Mouse (Mus musculus): ENCODE measurements around the gene A230050P20Rik.

A230050P20Rik gene

DNA sequence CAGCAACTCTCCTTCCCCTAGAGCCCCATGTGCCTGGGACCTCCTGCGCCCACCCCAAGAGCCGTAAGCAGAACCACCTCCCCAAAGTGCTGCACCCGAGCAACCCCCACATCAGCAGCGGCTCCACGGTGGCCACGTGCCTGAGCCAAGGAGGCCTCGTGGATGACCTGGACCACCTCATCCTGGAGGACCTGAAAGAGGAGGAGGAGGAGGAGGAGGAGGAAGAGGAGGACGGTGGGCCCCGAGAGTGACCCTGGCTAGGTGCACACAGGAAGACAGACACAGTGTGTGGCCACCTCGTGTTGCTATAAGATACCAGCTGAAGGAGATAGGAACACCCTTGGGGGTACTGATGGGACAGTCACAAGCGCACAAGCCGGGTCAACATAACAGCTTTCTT is 5.1 kb downstream of the A230050P20Rik start:
- DNase-seq (ENCODE audit: low read depth): no peak

DNA sequence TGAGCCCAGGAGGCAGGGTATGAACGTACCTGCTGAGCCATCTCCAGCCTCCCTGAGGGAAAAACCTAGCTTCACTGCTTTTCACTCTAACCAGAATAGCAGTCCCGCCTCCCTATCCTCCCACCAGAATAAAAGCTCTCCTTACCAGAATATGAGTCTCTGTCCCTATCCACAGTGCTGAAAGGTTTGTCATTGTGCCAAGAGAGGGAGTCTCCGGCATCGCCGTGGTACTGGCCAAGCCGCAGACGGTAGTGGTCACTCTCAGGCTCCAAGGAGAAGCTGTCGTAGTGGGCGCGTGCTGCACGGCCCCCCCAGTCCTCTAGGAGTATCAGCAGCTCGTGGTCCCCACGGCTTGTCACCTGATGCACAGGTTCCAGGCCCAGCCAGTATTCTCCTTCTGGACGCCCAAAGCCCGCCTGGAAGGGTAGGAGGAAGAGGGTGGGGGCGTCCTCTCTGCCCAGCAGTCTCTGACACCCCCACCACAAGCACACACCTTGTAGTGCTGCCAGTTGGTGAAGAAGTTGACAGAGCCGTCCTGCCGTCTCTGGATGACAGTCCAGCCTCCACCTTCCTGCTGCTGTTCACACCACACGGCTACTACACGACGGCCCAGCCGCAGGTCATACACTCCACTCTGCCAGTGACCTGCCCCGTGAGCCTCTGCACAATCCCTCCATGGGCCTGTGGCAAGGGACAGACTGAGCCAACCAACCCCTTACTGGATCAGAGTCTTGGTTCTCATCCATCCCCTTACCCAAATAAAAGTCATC is 6.8 kb downstream of the A230050P20Rik start:
- DNase-seq (ENCODE audit: low read depth): no peak

GRCm38 (mm10) chr9:20876318-20877117 is 8.1 kb downstream of the A230050P20Rik start:
- no peak for DNase-seq (ENCODE audit: low read depth)

DNA sequence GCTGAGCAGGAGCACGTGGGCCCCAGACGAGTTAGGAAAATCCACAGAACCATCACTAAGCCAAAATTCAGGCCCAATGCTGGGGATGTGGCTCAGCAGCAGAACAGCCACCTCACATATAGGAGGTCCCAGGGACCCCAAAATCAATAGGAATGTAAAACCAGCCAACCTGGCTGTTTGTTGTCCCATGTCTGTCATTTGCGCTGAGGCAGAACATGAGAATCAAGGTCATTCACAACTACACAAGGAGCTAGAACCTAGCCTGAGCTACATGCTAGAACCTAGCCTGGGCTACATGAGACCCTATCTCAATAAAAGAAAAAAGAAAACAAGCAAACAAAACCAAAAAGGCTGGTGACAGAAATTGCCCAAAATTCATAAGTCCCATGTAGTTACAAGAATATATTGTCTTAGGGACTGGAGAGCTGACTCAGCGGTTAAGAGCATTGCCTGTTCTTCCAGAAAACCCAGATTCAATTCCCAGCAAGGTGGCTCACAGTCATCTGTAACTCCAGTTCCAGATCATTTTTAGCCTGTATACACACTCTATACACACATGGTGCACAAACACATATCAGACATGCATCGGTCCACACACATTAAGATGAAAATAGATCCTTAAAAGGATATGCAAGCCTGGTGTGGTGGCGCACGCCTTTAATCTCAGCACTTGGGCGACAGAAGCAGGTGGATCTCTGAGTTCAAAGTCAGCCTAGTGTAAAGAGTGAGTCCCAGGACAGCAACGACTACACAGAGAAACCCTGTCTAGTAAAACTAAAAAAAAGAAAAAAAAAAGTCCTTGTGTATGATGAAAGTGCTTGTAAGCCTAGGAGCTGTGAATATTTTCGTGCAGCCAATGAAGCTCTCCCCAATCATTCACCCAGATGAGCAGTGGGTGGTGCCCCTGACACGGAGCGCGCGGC is 8.9 kb downstream of the A230050P20Rik start:
- no peak for DNase-seq (ENCODE audit: low read depth)

- peak; percentile 99 for DNase-seq (ENCODE audit: low read depth)
Measured at GRCm38 (mm10) chr9:20878041-20878709, 9.7 kb downstream of the A230050P20Rik start.

DNA sequence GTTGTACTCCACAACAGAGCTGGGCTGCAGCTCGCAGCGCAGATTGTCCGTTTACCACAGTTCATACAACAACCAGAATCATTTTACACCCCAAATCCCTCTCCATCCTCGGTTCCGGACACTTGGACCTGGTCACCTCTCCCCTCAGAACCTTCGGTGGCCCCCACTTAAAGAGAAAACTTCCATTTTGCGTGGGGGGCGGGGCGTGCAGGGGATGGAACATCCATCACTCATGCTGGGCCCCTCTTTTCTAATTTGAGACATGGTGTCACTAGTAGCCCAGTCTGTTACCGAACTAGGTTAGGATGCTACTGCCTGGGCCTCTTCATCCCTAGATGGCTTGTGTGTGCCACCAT is 10.2 kb downstream of the A230050P20Rik start:
- DNase-seq (ENCODE audit: low read depth): no peak

DNA sequence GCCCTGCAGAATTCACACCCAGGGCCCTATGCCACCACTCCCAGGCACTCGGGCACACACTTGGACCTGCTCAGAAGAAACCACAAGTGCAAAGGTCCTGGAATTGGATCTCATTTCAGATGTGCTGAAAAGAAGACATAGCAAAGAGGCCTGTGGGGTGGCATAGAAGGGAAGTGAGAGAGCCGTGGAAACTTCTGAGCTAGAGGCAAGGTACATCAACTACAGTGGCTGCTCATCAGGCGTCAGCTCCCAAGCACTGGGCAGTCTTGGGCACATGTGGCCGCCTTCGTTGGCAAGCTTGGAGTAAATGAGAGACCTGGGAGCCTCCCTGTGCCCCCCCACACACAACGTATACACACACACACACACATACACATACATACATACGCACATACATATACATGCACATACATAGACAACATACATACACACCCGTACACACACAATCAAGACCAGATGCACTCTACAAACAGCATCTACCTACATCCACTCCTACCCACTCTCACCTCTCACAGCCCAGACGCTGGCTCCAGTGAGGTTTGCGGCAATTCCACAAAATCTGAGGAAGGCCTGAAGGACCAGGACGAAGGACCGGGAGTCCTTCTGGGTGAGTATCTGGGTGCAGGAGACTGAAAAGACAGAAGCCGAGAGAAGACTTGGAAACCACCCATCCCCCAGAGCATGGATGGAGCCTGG is 10.8 kb downstream of the A230050P20Rik start, which contains the start of gene Angptl6:
Angptl6 (minus strand) TSS at position 631 of the 696 bp plus-strand sequence.
- no peak for DNase-seq (ENCODE audit: low read depth)

GRCm38 (mm10) chr9:20886563-20886962 is 18.1 kb downstream of the A230050P20Rik start:
- DNase-seq (ENCODE audit: low read depth): no peak

GRCm38 (mm10) chr9:20887191-20887590 is 18.7 kb downstream of the A230050P20Rik start:
- DNase-seq (ENCODE audit: low read depth): no peak

GRCm38 (mm10) chr9:20887704-20888385 is 19.4 kb downstream of the A230050P20Rik start, which contains the start of gene Ppan:
Gene Ppan (plus strand): TSS chr9:20888175.
- DNase-seq (ENCODE audit: low read depth): peak; percentile 99

DNA sequence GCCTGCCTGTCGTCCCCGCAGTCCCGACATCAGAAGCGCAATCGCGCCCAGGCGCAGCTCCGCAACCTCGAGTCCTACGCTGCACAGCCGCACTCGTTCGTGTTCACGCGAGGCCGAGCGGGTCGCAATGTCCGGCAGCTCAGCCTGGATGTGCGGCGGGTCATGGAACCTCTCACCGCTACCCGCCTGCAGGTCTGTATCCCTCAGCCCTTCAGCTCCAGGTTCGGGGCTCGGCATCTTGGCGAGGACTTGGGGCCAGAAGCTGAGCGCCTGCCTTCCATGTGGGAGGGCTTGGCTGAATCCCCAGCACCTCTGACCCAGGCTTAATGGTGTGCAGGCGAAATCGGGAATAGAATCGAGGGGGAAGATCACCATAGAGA is 19.9 kb downstream of the A230050P20Rik start:
- DNase-seq (ENCODE audit: low read depth): no peak

DNA sequence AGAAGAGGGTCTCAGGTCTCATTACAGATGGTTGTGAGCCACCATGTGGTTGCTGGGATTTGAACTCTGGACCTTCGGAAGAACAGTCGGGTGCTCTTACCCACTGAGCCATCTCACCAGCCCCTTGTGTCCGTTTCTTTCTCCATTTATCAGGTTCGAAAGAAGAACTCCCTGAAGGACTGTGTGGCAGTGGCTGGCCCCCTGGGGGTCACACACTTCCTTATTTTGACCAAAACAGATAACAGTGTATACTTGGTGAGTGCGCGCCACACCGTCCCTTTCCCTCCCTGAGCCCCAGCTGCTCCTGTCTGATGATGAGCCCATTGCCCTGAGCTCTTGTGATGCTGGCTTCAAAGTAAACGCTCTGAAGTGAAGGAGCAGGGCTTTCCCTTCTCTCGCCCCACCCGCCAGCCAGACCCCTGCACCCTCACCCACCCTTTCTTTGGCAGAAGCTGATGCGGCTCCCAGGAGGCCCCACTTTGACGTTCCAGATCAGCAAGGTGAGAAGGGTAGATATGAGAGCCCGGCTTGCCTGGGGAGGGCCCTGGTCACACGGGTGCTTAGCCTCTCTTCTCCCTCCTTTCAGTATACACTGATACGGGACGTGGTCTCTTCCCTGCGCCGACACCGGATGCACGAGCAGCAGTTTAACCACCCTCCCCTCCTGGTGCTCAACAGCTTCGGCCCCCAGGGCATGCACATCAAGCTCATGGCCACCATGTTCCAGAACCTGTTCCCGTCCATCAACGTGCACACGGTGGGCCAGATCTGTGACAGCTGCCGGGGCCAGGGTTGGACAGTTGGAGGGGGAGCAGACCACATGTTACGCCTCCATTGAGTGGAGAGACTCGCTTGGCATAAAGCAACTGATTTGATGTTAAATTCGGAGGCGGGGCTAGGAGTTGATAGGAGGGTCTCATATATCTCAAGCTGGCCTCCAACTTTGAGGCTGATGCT is 21.0 kb downstream of the A230050P20Rik start:
- peak; percentile 55 for DNase-seq (ENCODE audit: low read depth)

- DNase-seq (ENCODE audit: low read depth): no peak
Measured at GRCm38 (mm10) chr9:20890411-20890810, 22.0 kb downstream of the A230050P20Rik start.

- DNase-seq (ENCODE audit: low read depth): no peak
Measured at GRCm38 (mm10) chr9:20891339-20892103, 23.1 kb downstream of the A230050P20Rik start.

GRCm38 (mm10) chr9:20892104-20892653 is 23.7 kb downstream of the A230050P20Rik start:
- DNase-seq (ENCODE audit: low read depth): peak; percentile 46

GRCm38 (mm10) chr9:20893069-20893468 is 24.6 kb downstream of the A230050P20Rik start:
- DNase-seq (ENCODE audit: low read depth): no peak

DNA sequence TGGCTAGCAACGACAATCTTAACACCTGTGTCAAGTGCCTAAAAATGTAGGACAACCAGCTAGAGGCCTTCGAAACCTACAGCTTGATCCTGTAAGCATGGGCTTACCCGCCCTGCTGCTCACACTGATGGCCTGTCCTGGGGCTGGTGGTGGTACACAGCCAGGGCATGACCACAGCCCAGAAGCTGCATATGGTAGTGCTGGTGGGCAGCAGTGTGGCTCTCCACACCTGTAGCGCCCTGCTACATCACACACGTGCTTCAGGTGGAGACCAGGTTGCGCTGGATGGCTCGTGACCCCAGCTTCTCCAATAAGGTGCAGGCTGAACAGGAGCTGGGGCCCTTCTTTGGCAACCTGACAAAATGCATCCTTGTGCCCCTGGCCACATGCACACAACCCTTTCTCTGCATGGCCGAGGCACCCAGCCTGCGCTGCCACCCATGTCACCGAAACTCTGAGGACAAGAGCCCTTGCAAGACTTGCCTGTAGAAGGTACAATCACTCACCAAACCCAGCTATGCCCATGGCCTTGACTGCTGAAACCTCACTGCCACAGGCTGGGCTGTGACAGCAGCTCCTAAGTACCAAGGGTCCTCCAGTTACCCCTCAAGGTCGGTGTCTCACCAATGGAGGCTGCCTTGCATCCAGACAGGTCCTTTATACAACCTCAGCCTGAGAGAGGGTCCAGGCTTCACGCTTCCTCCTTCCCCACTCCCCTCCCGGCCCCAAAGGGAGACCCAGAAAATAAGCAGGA is 25.3 kb downstream of the A230050P20Rik start:
- no peak for DNase-seq (ENCODE audit: low read depth)

Measured in 416B (cell line).